Mouse (Mus musculus) bone marrow, adult 2 months (tissue): Measurements from ENCODE around the gene Cebpzos. TPM values are rescaled to one million over a fixed set of nuclear protein-coding genes. Genes with fewer than 3 reads are reported as not detected.
A peak's percentile ranks its signal among the peaks of the same experiment; 100 is the strongest.

ENCODE experiments used
- H3K27ac ChIP-seq: fragments of 200-500 bp; 2 replicates; pipeline ENCODE4 v1.5.1; 2012; ENCODE audit warnings: low read depth, mild to moderate bottlenecking, control low read depth, inconsistent platforms, low read length; ENCODE audit not compliant: control insufficient read depth, poor library complexity, insufficient read depth
- H3K4me1 ChIP-seq: fragments of 200-500 bp; 2 replicates; pipeline ENCODE4 v1.6.1; 2011; ENCODE audit warnings: low read length; ENCODE audit not compliant: control insufficient read depth, insufficient read depth
- H3K4me3 ChIP-seq: fragments of 200-500 bp; replicated peaks from 2 replicates; pipeline ENCODE3; 2011; ENCODE audit warnings: mild to moderate bottlenecking, low read depth, low read length, control low read depth; ENCODE audit not compliant: control insufficient read depth
- CTCF ChIP-seq: fragments of 200-500 bp; IDR thresholded peaks from 2 replicates; pipeline ENCODE4 v1.5.1; 2011; ENCODE audit warnings: low read length, control low read depth; ENCODE audit not compliant: control insufficient read depth, insufficient read depth
- POLR2A ChIP-seq: fragments of 200-500 bp; IDR thresholded peaks from 2 replicates; pipeline ENCODE4 v1.6.1; 2011; ENCODE audit warnings: low read depth, mild to moderate bottlenecking, control low read depth, low read length, borderline replicate concordance; ENCODE audit not compliant: control insufficient read depth
- WGBS: fragments of 180-500 bp; shearing (Covaris S2); methylation state at CpG from one replicate; pipeline ENCODE4 v1.1.7; 2018; 5-methylcytosine and 5-hydroxymethylcytosine counted together
- polyA plus RNA-seq: library from polyadenylated mRNA; stranded (reverse); fragments of >200 nt; gene quantifications from 2 replicates; pipeline ENCODE4 v1.2.4, GENCODE M21; 2011; ENCODE audit warnings: low replicate concordance; ENCODE audit not compliant: missing spikeins, insufficient read depth, insufficient read length

The Cebpzos gene
- polyA plus RNA-seq, 1 experiment, result 16.4 TPM

DNA sequence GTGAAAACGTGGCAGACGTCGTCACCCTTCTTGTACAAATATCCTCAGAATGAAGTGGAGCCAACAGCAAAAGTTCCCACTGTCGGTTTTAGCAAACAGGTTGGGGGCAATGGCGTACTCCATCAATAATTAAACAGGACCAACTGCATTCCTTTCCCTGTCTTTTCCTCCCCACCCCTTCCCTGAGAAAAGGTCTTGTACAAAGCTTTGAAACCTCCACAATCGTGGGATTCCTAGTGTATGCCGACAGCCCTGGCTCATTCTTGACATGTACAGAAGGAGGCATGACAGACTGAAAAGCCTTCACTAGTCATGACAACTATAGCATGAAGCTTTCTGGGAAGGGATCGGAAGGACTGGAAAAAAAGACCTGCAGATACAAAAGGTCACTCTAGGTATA lies 36.9 kb downstream of the Cebpzos start:
- H3K4me3 ChIP-seq, result no peak overlapping the region
- 86% methylated on average over 8 of the region's 8 CpGs for WGBS
- TF ChIP-seq CTCF (no peak), POLR2A (no peak)
- no peaks in the 10 kb centered on the region for H3K4me1 ChIP-seq
- no peak overlapping the region for H3K27ac ChIP-seq

DNA sequence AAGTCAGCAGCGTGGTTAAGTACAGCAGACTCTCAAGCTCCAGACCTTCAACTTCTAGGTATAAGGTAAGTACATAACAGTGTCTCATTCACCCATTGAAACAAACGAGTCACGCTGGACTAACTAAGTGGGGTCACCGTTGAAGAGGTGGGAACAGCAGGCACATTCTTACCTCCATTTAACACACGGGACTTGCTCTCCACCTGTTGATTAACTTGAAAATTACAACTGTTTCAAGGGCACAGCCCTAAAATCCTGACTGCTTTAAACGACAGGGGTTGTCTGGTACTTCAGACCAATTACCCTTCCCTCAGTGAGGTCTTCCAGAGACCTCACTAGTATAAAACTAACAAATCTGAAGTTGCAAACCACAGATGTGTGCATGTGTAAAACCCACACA lies 43.2 kb downstream of the Cebpzos start:
- Histone ChIP-seq H3K4me1 (no peaks in the 10 kb centered on the region), H3K27ac (no peak overlapping the region), H3K4me3 (no peak overlapping the region)
- TF ChIP-seq CTCF, result no peak
- no peak for TF ChIP-seq POLR2A
- 73% methylated on average over 6 of the region's 6 CpGs for WGBS

DNA sequence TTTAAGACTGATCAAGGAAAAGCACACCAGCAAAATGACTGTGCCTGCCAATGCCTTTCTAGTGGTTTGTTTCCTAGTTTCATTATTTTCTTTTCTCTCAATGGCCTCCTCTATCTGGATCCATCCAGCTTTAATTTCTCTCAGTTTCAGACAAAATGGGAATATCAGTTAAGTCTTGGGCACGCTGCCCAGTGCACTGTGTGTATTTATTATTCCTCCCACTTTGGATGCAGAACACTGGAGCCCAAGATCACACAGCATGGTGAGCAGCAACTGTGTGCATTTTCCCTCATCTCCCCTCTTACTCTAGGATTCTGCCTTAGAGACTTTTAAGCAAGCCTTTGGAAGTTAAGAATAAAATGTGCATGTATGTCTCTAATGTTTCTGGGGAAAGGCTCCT lies 48.1 kb downstream of the Cebpzos start:
- peaks cover 3% of the 10 kb centered on the region; the same call in 1 of the 2 replicates for H3K4me1 ChIP-seq
- no peak overlapping the region for H3K27ac ChIP-seq
- no peak overlapping the region for H3K4me3 ChIP-seq
- TF ChIP-seq CTCF (no peak), POLR2A (no peak)
- 85% methylated on average over 1 of the region's 1 CpGs for WGBS

DNA sequence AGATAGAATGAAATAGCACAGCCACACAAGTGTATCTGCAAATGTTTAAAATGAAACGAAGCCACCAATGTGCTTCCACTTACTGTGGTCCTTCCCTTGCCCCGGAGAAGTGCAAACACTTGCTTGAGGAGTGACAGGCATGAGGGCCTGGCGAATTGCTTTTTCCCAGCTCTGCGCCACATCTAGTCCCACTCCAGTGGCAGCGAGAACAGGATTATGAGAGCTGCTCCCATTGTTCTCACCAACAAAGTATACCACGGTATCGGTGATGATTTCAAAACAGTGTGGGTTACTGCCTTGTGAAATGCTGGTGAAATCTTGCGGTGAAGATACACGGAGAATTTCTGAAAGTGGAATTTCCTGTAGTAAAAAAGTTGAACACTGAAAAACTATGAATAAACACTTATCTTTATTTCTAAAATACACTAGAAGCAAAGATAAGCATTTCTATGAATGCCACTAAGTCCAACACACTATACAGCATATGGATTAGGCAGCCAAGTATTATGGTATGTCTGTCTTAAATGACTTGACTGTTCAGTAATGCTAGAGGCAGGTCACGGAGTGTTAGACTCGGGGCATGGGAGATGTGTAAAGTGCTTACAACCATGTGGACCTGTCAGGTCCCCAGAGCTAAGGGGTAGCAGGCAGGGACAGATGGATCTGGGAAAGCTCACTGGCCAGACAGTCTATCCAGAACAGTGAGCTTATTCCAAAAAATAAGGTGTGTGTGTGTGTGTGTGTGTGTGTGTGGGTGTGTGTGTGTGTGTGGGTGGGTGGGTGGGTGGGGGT lies 50.0 kb downstream of the Cebpzos start:
- TF ChIP-seq POLR2A (no peak), CTCF (no peak)
- 48% methylated on average over 11 of the region's 11 CpGs for WGBS
- peak overlapping the region; percentile 69 for H3K27ac ChIP-seq
- peaks cover 3% of the 10 kb centered on the region; the same call in 1 of the 2 replicates for H3K4me1 ChIP-seq
- H3K4me3 ChIP-seq, result peak overlapping the region; percentile 91

DNA sequence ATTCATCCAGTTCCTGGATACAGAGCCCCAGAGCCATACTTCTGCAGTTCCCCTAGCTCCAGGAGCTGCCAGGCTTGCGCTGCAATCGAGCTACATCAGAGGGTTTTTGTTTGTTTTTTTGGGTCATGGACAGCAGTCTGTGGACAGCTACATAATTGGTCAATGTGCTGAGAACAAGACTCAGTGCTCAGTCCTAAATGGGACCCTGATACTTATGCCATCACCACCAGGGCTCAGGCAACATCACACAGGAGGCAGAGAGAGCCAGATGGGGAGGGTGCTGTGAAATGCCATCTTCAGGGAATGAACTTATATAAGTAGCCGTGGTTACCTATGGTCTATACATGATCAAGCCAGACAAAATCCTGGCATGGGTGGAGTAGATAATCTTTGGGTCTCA lies 52.2 kb downstream of the Cebpzos start:
- TF ChIP-seq POLR2A, result no peak
- no peak for TF ChIP-seq CTCF
- Histone ChIP-seq H3K4me3 (no peak overlapping the region), H3K4me1 (peaks cover 3% of the 10 kb centered on the region; the same call in 1 of the 2 replicates), H3K27ac (no peak overlapping the region)
- WGBS, result 85% methylated on average over 3 of the region's 3 CpGs

Other genes starting within 250 kb of the Cebpzos start
- gene Strn, start 179.3 kb upstream of the Cebpzos start, polyA plus RNA-seq, result 3.3 and 8.5 TPM in 2 replicates
- 2.5 and 5.1 TPM in 2 replicates for gene Heatr5b, start 81.1 kb upstream of the Cebpzos start, polyA plus RNA-seq
- 17.3 and 34.1 TPM in 2 replicates for gene Gpatch11, start 80.9 kb upstream of the Cebpzos start, polyA plus RNA-seq
- 13.2 and 13.5 TPM in 2 replicates for gene Eif2ak2, start 33.9 kb upstream of the Cebpzos start, polyA plus RNA-seq
- not detected in 2 replicates for gene Sult6b1, start 9.5 kb upstream of the Cebpzos start, polyA plus RNA-seq
- 15.3 and 19.6 TPM in 2 replicates for gene Cebpz, start 20.6 kb downstream of the Cebpzos start, polyA plus RNA-seq
- 20.7 and 27.7 TPM in 2 replicates for gene Ndufaf7, start 20.6 kb downstream of the Cebpzos start, polyA plus RNA-seq
- gene Prkd3, start 104.3 kb downstream of the Cebpzos start, polyA plus RNA-seq, result 6.5 and 10.7 TPM in 2 replicates
- gene Qpct, start 135.4 kb downstream of the Cebpzos start, polyA plus RNA-seq, result 0.63 and 1.7 TPM in 2 replicates